Mouse (Mus musculus) hindbrain, embryonic 14.5 days (tissue): Measurements from ENCODE around the gene Ttyh3. TPM values are rescaled to one million over a fixed set of nuclear protein-coding genes. Genes with fewer than 3 reads are reported as not detected.

Experiments
- ATAC-seq: fragments of 200-750 bp; cut with Nextera tagmentation; 2 replicates; pipeline ENCODE4 v1.8.0; 2017; ENCODE audit warnings: moderate number of reproducible peaks, mild to moderate bottlenecking, moderate TSS enrichment, moderate library complexity; ENCODE audit not compliant: low FRiP score
- DNase-seq: peaks from one replicate; pipeline ENCODE4 v3.0.0-alpha.2; 2015; ENCODE audit warnings: low spot score
- H3K27ac ChIP-seq: fragments of 300-500 bp; sonication (generic); 2 replicates; pipeline ENCODE4 v1.5.1; 2014; ENCODE audit warnings: mild to moderate bottlenecking, moderate library complexity
- H3K27me3 ChIP-seq: fragments of 300-500 bp; sonication (generic); 2 replicates; pipeline ENCODE4 v1.6.1; 2014; ENCODE audit warnings: mild to moderate bottlenecking, low read length, mixed read lengths; ENCODE audit not compliant: control insufficient read depth, insufficient read depth
- H3K36me3 ChIP-seq: fragments of 300-500 bp; sonication (generic); replicated peaks from 2 replicates; pipeline ENCODE4 v1.6.1; 2014; ENCODE audit not compliant: control insufficient read depth, insufficient read depth
- H3K4me1 ChIP-seq: fragments of 300-500 bp; sonication (generic); replicated peaks from 2 replicates; pipeline ENCODE4 v1.6.1; 2014; ENCODE audit warnings: antibody characterized with exemption, low read length, mixed read lengths; ENCODE audit not compliant: control insufficient read depth, insufficient read depth
- H3K4me2 ChIP-seq: fragments of 300-500 bp; sonication (generic); replicated peaks from 2 replicates; pipeline ENCODE4 v1.6.1; 2014; ENCODE audit warnings: mild to moderate bottlenecking, moderate library complexity
- H3K4me3 ChIP-seq: fragments of 300-500 bp; sonication (generic); replicated peaks from 2 replicates; pipeline ENCODE4 v1.5.1; 2014; ENCODE audit warnings: mild to moderate bottlenecking, low read length
- H3K9ac ChIP-seq: fragments of 300-500 bp; sonication (generic); 2 replicates; pipeline ENCODE4 v1.6.1; 2014
- H3K9me3 ChIP-seq: fragments of 300-500 bp; sonication (generic); 2 replicates; pipeline ENCODE4 v1.6.1; 2016; ENCODE audit warnings: low read length; ENCODE audit not compliant: control insufficient read depth
- WGBS: fragments of 180-500 bp; shearing (Covaris S2); extraction: QIAGEN DNeasy Blood & Tissue Kit; methylation state at CpG from one replicate; pipeline ENCODE4 v1.1.7; 2014; 5-methylcytosine and 5-hydroxymethylcytosine counted together
- polyA plus RNA-seq: library from polyadenylated mRNA; unstranded; fragments of >200 nt; fragmentation: Nextera tagmentation; extraction: Ambion mirVana; gene quantifications from 2 replicates; pipeline ENCODE4 v1.2.1, GENCODE M21; 2014

The Ttyh3 gene
- polyA plus RNA-seq, 1 experiment from 2014 or later: 95.0 TPM

DNA sequence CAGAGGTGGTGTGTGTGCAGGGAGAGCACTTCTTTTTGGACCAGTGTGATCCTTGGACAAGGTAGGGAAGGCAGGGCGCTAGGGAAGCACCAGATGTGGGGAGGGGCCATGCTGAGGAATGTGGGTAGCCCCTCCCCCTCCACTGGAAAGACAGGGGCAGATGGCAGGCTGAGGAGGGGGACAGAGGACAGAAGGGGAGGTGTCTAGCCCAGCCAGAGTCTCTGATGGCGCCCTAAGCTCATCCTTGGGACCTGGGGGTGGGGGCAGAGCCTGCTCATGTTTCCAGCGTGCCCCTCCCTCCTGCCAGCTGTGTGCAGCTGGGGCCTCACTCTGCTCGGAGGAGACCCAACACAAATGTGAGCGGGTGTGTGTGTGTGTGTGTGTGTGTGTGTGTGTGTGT is 67.3 kb downstream of the Ttyh3 start:
- Histone ChIP-seq H3K27me3 (no peaks in the 10 kb centered on the region), H3K4me1 (peaks cover 41% of the 10 kb centered on the region), H3K4me3 (no peak overlapping the region), H3K27ac (no peak overlapping the region), H3K9ac (no peak overlapping the region), H3K36me3 (no peaks in the 10 kb centered on the region), H3K9me3 (no peaks in the 10 kb centered on the region), H3K4me2 (no peak overlapping the region)
- DNase-seq (no peak), ATAC-seq (no peak)
- WGBS: 6% methylated on average over 5 of the region's 5 CpGs

DNA sequence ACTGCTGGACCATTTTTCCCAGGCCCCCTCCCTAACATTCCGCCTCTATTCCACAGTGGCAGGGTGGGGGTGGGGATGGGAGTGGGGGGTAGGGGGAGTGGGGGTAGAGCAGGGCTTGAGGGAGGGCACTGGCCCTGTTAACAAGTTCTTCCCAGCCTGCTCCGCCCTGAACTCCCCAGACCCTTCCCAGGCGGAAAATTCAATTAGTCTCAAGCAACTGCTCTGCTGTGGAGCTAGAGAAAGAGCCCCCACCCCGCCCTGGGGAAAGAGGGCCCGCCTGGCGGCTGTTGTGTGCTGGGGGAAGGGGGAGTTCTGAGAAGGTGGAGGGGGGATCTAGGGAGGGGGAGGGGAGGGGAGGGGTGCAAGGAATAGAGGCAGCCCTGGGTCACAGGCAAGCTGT is 69.1 kb downstream of the Ttyh3 start:
- DNase-seq (peak; percentile 49), ATAC-seq (peak; percentile 63)
- Histone ChIP-seq H3K27me3 (no peaks in the 10 kb centered on the region), H3K4me3 (no peak overlapping the region), H3K27ac (no peak overlapping the region), H3K4me2 (no peak overlapping the region), H3K4me1 (peaks cover 41% of the 10 kb centered on the region), H3K9ac (no peak overlapping the region), H3K36me3 (no peaks in the 10 kb centered on the region), H3K9me3 (no peaks in the 10 kb centered on the region)
- WGBS: 7% methylated on average over 6 of the region's 6 CpGs

GRCm38 (mm10) chr5:140579221-140579620 is 69.6 kb downstream of the Ttyh3 start:
- Histone ChIP-seq H3K4me3 (no peak overlapping the region), H3K27ac (no peak overlapping the region), H3K9me3 (no peaks in the 10 kb centered on the region), H3K4me1 (peaks cover 38% of the 10 kb centered on the region), H3K4me2 (no peak overlapping the region), H3K36me3 (no peaks in the 10 kb centered on the region), H3K27me3 (no peaks in the 10 kb centered on the region), H3K9ac (no peak overlapping the region)
- 14% methylated on average over 9 of the region's 9 CpGs for WGBS
- ATAC-seq (no peak), DNase-seq (no peak)

- DNase-seq: no peak
- Histone ChIP-seq H3K27ac (no peak overlapping the region), H3K36me3 (no peaks in the 10 kb centered on the region), H3K4me3 (no peak overlapping the region), H3K9ac (no peak overlapping the region), H3K4me2 (no peak overlapping the region), H3K9me3 (no peaks in the 10 kb centered on the region), H3K27me3 (no peaks in the 10 kb centered on the region), H3K4me1 (peaks cover 15% of the 10 kb centered on the region; the same call in 1 of the 2 replicates)
- WGBS: 57% methylated on average over 5 of the region's 5 CpGs
- ATAC-seq: no peak
Observed at GRCm38 (mm10) chr5:140575381-140575866, 73.4 kb downstream of the Ttyh3 start.

- DNase-seq (no peak), ATAC-seq (no peak)
- Histone ChIP-seq H3K4me3 (no peak overlapping the region), H3K27ac (no peak overlapping the region), H3K4me2 (no peak overlapping the region), H3K9ac (no peak overlapping the region), H3K27me3 (no peaks in the 10 kb centered on the region), H3K9me3 (no peaks in the 10 kb centered on the region), H3K36me3 (no peaks in the 10 kb centered on the region), H3K4me1 (no peaks in the 10 kb centered on the region)
- WGBS: 77% methylated on average over 6 of the region's 6 CpGs
Observed at GRCm38 (mm10) chr5:140572611-140573010, 76.2 kb downstream of the Ttyh3 start.

DNA sequence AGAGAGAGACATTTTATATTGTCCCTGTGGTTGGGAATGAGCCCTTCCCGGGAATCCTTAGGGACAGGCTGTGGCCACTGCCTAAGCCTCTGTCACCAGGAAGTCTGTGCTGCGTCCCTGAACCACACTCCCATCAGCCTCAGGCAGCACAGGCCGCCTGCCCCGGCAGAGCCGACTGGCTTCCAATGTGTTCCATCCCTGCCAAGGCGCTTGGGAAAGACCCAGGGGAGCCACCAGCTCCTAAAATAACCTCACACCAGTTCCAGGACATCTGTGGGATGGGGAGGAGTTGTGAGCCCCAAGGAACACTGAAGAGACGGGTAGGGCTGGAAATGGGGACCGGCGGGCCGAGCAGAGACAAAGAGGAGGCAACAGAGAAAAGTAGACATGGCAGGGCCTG is 77.2 kb downstream of the Ttyh3 start:
- Histone ChIP-seq H3K4me2 (no peak overlapping the region), H3K27me3 (no peaks in the 10 kb centered on the region), H3K36me3 (no peaks in the 10 kb centered on the region), H3K4me3 (no peak overlapping the region), H3K27ac (no peak overlapping the region), H3K4me1 (no peaks in the 10 kb centered on the region), H3K9me3 (no peaks in the 10 kb centered on the region), H3K9ac (no peak overlapping the region)
- ATAC-seq (no peak), DNase-seq (no peak)
- WGBS: 47% methylated on average over 10 of the region's 10 CpGs

GRCm38 (mm10) chr5:140571201-140571600 is 77.6 kb downstream of the Ttyh3 start:
- no peak for ATAC-seq

More at GRCm38 (mm10) chr5:140571201-140571600, 77.6 kb downstream of the Ttyh3 start:
- H3K9ac ChIP-seq: no peak overlapping the region
- H3K27ac ChIP-seq: no peak overlapping the region
- no peak overlapping the region for H3K4me3 ChIP-seq
- no peaks in the 10 kb centered on the region for H3K4me1 ChIP-seq
- no peak overlapping the region for H3K4me2 ChIP-seq
- H3K36me3 ChIP-seq: no peaks in the 10 kb centered on the region
- WGBS: 47% methylated on average over 4 of the region's 4 CpGs
- no peaks in the 10 kb centered on the region for H3K9me3 ChIP-seq
- DNase-seq: no peak
- H3K27me3 ChIP-seq: no peaks in the 10 kb centered on the region

Other genes with a start within 250 kb of the Ttyh3 start
- gene Eif3b, start 229.7 kb downstream of the Ttyh3 start, polyA plus RNA-seq: 93.6 and 112 TPM in 2 replicates
- not detected in 2 replicates for gene Gm4869, start 203.4 kb downstream of the Ttyh3 start, polyA plus RNA-seq
- 22.9 and 23.4 TPM in 2 replicates for gene Chst12, start 143.5 kb downstream of the Ttyh3 start, polyA plus RNA-seq
- 0.61 TPM in 1 of 2 replicates, not detected in the other for gene Grifin, start 84.0 kb downstream of the Ttyh3 start, polyA plus RNA-seq
- gene Lfng, start 41.7 kb downstream of the Ttyh3 start, polyA plus RNA-seq: 25.7 and 30.1 TPM in 2 replicates
- gene Iqce, start 53.3 kb upstream of the Ttyh3 start, polyA plus RNA-seq: 20.3 and 22.5 TPM in 2 replicates
- 19.1 and 19.8 TPM in 2 replicates for gene Brat1, start 56.0 kb upstream of the Ttyh3 start, polyA plus RNA-seq
- gene Amz1, start 75.1 kb upstream of the Ttyh3 start, polyA plus RNA-seq: 3.7 and 3.9 TPM in 2 replicates
- 23.8 and 25.0 TPM in 2 replicates for gene Gna12, start 181.4 kb upstream of the Ttyh3 start, polyA plus RNA-seq